Mouse (Mus musculus): ENCODE results near the gene Prdx6. TPM values are rescaled to one million over a fixed set of nuclear protein-coding genes. Genes with fewer than 3 reads are reported as not detected.
"Not testable (repeated sequence)": the region's sequence is repeated elsewhere in the genome, so short reads cannot be mapped to it uniquely, and the experiment has no call there.

Prdx6 gene
- total RNA-seq, 4 experiments from 2014 or later, result 240 to 766 (median 475) TPM

DNA sequence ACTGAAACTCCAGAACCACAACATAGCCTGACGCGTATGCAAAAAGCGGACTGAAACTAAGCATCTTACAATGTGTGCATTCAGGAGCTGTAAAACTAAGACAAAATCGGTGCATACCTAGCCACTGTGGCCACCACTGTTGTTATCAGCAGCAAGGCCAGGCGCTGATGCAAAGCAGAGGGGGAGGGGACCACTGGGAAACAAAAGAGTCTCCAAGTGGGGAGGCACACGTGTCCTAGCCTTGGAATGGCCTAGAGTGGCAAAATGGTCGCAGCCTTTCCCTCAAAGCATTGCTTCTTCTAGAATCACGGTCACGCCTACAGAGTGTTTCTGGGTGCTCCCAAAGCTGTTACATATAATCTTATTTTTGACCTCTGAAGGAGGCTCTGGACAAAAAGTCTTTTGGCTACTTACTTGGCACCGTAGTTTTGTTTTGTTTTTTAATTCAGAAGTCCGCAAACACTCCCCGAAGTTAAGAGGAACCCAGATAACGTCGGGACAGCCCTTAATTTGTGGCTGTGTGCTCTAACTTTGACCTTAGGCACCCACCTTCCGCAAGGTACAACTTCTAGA, 902 bp downstream of the Prdx6 start:
- DNase-seq, result peak; percentile 73

DNA sequence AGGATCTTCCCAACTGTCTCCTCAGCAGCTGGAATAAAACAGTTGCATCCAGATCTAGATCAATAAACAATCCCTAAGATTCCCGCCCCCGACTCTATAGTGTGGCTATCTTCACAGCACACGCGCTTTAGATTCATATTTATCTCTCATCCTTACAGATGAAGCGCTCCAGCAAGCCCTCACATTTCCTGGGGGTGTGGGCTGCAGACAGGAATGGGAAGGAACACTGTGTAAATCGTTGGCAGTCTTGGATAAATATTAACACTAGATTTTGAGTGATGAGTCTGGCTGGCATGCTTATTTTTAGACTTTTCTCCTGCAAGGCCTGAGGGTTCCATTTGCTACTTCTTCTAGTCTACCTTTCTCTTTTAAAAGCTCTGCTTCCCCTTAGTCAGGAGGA, 1.6 kb downstream of the Prdx6 start:
- no peak for DNase-seq

DNA sequence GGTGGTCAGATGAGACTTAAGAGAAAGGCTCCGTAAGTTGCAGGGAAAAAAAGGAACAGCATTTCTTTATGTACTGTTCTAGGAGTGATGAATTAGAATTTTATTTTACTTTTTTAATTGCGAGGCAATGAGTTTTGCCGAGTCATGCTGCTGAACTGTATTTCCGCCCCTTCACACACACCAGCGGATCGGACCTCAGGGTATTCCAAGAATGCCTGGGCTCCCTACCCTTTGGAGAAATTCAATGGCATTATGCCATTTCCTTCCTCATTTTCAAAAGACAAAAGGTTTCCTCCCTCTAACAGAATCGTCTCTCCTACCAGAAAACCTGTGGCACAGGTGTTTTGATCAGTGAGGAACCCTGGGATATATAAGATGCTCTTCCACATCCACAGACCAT, 2.3 kb downstream of the Prdx6 start:
- DNase-seq, result no peak

DNA sequence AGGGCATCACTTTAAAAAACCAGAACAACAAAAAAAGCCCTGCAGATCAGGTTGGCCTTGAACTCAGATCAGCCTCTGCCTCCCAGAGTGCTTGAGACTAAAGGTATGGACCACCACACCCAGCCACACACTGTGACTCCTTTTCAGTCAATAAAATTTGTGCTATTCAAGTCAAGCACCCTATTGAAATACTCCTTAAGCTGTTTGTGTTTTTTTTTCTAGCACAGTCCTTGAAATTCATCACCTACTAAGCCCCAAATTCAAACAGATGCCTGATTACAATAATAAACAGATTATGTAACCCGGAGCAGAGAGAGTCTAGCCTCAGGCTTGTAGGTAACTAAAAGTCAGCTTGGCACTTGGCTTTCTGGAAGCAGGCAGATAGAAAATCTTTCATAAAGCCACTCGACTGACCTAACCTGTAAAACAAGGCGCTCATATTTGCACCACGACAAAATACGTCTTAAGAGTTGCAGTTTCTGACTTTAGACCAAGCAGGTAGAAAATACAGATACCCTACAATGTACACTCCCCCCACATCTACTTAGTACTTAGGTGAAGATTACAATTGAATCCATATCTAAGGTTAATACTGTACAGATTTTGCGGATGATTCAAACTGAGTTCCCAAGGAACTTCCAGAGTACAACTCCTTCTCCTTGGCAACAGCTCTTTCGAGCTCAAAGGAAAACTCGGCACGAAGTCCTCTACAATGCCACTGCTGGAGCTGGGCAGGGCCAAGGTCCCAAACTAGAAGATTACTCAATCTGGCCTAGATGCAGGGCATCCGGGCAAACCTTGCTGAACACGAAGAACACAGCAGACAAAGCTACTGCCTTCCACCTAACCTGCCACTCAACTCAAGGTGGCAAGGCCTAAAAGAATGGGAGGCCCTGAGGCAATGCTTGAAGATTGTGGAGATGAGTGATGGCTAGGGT, 3.1 kb downstream of the Prdx6 start:
- DNase-seq, result peak; percentile 67

DNA sequence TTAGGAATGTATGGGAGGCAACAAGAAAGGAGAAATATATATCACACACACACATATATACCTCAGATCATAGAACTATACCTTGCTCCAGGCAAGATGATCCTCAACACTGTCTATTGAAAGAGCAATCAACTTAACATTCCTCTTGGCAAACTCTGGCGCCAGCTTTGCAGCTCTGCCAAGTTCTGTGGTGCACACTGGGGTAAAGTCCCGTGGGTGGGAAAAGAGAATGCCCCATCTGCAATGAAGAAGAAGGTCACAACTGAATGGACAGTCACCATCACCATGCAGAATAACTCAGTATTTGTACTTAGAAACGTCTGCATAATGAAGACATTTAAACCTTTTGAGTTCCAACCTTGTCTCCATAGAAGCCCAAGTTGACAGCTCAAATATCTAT, 3.8 kb downstream of the Prdx6 start:
- no peak for DNase-seq

DNA sequence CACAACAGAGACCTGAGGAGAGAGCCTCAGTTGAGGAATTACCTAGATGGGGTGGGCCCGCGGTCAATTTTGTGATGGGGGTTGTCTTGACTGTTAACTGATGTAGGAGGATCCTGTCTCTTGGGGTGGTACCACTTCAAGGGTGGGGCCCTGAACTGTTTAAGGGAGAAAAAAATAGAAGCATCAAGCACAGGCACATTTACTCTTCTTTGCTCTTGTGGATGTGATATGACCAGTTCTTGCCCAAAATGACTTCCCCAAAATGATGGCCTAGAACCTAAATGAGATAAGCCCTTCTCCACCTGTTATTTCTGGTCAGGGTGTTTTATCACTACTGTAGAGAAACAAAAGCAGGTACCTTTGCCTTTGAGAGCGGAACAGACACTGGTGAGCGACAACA, 13.3 kb downstream of the Prdx6 start:
- DNase-seq, result no peak

DNA sequence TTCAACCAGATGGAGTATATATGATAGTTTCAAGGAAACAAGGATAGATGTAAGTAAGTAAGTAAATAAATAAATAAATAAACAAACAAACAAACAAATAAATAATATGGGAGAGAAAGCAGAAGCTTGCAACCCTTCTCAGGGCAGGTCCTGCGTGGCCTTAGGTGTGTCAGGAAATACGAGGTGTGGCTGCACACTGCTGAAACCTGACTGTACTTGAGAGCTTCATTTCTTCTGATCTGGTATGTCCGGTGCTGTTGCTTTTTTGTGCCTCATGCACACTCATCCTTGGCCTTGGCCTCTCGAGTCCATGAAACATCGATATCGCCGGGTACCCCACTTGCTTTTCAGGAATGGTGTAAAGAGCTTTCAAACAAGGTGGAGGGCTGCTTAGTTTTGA, 13.7 kb downstream of the Prdx6 start:
- no peak for DNase-seq

DNA sequence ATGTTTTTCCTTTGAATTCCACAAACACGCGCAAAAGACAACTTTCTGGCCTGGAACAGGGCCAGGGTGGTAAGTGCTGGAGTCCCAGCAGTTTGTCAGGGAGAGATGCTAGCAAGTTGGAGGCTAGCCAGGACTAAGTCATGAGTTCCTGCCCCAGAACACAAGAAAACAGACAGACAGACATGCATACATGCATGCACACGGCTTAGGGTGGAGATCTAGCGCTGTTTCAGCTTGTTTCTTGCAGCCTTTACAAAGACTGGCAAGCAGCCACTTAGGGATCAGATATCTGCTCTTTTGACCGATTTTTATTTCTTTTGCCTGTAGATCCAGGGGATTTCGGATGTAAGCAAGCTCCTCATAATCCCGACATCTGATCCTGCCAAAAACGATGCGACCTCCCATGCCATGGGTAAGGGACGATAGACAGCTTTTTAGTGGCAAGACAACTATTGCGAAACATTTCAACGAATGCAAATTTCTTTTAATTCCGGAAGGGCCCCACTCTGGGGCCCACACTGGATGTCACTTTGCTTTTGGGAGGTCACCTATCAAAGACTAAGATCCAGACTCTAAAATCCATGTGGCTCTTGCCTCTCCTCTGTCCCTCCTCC, 17.7 kb downstream of the Prdx6 start:
- no peak for DNase-seq

DNA sequence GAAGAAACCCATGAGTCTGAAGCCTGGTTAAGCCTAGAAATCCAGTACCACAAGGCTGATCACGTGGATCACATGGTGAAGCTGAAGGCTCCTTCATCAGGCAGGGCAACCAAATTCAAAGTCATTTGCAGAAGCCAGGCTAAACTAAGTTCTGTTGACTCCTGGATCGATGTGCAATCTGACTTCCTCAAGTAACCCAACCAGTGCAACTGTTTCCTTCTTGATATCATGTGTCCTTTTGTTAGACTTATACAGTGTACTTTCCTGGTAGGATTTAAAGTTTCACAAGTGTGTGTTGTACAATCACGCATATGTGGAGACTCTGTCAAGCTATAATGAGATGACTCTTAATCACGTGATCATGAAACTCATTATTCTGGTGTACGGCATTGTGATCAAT, 18.8 kb downstream of the Prdx6 start:
- no peak for DNase-seq

DNA sequence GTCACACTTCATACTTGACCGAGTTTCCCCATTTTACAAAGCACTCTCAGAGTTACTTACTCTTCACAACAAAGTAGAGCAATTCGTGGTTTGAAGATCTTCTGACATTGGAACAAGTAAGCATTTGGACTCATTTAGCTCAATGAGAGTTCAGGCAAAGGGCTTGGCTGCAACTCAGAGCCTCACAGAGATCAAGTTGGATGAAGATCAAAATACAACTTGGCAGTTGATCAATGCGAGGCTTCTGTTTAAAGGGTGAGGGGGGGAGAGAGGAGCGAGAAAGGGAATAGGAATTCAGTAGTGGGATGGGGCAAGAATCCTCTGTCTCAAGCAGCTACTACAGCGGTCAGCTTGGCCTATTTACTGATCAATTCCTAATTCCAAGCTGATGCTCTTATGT, 26.2 kb downstream of the Prdx6 start:
- DNase-seq, result no peak

DNA sequence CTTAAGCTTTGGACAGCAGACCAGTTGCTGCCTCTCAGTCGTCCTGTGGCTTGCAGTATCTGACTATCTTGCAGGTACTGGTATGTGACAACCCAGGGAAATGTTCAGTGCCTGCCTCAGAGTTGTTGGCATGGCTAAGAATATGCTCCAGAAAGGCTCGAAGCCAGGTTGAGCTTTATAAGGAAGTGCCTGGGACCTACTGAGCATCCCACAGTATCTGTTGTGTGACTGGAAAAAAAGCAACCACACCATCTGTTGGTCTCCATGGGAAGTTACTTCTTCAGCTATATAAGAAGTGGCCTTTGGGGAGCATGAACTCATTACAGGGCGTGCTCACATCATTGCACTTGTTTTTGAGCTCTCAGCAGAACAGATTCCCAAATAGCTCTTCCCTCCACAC, 31.2 kb downstream of the Prdx6 start:
- no peak for DNase-seq

DNA sequence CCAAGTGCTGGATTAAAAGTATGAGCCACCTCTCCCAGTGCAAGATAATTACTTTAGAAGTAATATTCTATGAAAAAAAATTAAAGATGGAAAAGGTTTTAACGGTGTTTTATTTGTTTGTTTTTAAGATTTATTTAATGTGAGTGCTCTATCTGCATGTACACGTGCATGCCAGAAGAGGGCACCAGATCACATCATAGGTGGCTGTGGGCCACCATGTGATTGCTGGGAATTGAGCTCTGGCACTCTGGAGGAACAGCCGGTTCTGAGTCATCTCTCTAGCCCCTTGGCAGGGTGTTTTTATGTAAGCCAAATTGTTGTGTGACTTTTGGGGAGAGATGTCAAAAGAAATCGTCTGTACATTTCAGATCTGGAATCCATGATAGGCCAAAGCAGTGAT, 36.6 kb downstream of the Prdx6 start:
- no peak for DNase-seq

DNA sequence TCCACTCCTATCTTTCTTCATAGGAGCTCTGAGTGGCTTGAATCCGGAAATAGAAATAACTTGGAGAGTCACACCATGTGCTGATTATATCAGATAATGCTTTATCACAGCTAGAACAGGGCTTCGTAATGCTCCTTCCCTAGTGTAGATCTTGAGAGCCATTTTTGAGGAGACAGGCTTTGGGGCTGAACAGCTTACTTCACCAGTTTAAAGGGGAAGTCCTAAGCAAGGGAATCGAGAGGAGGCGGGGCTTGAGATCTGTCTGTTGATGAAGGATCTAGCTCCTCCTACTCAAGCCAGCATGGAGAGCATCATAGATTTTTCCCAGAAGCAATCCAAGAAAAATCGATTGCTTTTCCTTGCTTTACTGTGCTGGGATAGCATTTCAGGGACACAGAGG, 51.2 kb downstream of the Prdx6 start:
- DNase-seq, result no peak

DNA sequence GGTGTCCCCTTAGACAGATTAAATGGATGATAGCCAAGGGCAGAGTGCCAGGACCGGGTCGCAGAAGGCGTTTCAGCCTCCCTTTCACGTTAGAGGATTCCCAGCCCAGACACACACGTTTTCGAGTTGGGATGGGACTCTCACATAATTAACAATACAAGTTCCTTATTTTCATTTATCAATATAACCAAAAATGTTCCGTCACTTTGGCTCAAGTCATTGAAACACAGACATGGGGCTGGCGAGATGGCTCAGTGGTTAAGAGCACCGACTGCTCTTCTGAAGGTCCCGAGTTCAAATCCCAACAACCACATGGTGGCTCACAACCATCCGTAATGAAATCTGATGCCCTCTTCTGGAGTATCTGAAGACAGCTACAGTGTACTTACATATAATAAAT, 54.7 kb downstream of the Prdx6 start:
- not testable (repeated sequence) for DNase-seq

DNA sequence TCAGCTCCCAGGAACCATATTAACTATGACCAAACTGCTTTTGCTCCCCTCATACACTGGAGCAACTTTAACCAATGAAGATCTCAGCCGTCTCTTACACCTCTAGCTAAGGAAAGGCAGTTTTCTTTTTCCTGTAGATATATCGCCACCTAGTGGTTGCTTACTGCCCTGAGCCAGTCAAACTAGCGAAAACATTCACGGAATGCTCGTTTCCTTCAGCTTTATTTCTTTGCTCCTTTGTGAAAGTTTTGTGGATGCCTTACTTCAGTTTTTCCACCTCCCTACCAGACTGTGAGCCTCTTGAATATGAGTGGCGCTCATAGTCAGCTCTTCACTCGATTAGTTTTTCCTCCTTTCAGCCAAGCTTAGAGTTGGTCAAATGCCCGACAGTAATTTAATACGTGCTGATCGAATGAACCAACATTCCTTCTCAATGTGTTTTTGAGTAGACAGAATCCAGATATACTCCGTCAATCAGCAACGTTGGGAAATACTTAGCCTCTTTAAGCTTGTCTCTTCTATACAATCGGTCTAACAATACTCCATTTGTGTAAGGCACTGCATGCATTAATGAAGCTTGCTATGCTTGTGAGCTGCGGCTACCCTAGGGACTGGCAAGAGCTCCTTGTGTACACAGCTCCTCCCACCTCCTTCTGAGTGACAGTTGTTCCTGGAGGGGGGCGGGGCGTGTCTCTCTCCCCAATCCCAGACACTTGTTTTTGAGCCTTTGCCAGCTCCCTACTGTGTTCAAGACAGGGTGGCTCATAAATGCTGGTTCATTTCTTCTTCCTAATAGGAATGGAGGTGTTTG, 55.3 kb downstream of the Prdx6 start:
- peak; percentile 67 for DNase-seq

DNA sequence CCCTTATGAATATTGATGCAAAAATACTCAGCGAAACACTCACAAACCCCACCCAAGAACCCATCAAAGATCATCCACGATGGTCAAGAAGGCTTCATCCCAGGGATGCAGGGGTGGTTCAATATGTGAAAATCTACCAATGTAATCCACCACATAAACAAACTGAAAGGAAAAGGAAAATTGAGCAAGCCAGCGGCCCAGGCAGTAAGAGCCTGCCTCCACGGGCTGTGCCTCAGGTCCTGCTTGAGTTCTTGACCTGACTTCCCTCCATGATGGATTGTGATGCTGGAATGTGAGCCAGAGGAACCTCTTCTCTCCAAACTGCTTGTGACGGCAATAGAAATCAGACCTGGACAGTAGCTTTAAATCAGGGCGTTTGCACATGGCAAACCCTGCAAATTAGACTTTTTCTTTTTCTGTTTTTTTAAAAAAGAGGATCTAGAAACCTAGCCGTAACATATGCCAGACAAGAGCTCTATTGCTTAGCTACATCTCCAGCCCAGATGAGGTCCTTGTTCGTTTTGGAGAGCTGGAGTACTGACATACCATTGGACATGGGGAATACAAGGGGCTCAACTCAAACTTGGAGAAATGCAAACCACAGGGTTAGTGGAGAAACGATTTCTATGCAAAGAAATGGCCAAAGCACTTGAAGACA, 60.6 kb downstream of the Prdx6 start:
- DNase-seq, result no peak

Other genes starting within 250 kb of the Prdx6 start
- gene Zbtb37, start 216.4 kb downstream of the Prdx6 start, total RNA-seq (2022), result 10 to 100 TPM; 13.1 to 27.1 (median 19.0) TPM
- gene Dars2, start 180.6 kb downstream of the Prdx6 start, total RNA-seq (2022), result 10 to 100 TPM; 29.7 to 31.8 (median 31.0) TPM
- 1 to 10 TPM; 1.7 to 3.6 (median 2.8) TPM for gene Cenpl, start 180.5 kb downstream of the Prdx6 start, total RNA-seq (2022)
- 10 to 100 TPM; 16.1 to 21.1 (median 18.6) TPM for gene Klhl20, start 119.7 kb downstream of the Prdx6 start, total RNA-seq (2022)
- 10 to 100 TPM in 2 of 4 experiments, 1 to 10 TPM in 2; 7.6 to 13.6 (median 10.3) TPM for gene Ankrd45, start 108.5 kb downstream of the Prdx6 start, total RNA-seq (2022)
- gene Tex50, start 91.9 kb downstream of the Prdx6 start, total RNA-seq (2022), result not detected
- gene Tnfsf4, start 144.2 kb upstream of the Prdx6 start, total RNA-seq (2022), result not detected
- under 1 TPM in 1 of 4 experiments, not detected in 3; 0.13 TPM for gene Tnfsf18, start 243.4 kb upstream of the Prdx6 start, total RNA-seq (2022)

All from adrenal gland, adult 8-10 months (tissue).